Mouse (Mus musculus) B cell, adult (primary cell): ENCODE results near the gene Ei24. TPM values are rescaled to one million over a fixed set of nuclear protein-coding genes. Genes with fewer than 3 reads are reported as not detected.

Experiments used
- total RNA-seq: library from RNA; stranded (reverse); gene quantifications from 4 replicates; pipeline ENCODE4 v1.2.4, GENCODE M21; 2023; ENCODE audit not compliant: inconsistent age

Ei24 gene
- 42.5 to 51.4 TPM (median 45.7 TPM) in 4 replicates for total RNA-seq

DNA sequence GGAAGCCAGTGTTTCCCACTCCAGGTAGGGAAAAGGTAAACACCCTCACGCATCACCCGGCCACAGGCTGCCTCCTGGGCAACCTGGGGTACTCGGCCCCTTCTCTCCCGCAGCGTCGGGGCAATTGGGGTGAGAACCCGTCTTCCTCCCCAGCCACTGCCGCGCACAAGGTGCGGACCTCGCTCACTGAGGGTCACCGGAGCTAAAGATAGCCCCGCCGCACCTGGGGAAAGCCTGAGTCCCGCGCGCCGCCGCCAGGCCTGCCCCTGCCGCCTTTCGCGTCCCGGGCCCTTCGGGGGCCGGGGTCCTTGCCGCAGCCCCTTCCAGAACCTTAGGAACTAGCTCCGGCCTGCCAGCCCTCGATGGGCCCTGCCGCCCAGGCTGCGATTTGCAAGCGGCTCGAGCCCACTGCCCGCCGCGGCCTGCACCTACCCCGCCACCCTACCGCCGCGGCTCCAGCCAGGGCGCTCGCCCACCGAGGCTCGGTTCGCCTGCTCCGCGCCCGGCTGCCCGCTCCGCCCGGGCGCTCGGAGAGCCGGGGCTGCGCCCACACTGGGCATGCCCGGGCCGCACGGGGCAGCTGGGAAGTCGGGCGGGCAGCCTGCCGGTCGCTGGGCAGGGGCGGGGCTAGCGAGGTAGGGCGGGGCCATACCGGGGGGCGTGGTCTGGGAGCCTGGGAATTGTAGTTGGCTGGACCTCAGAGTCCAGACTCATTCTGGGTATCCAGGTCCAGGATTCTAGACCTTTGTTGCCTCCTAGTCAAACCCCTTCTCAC lies at the start of gene Ei24:
TSS of gene Ei24 (minus strand) at position 613 of the 775 bp plus-strand sequence.

GRCm38 (mm10) chr9:36821644-36822000 lies 24.4 kb upstream of the Ei24 start, which contains the start of gene Fez1:
TSS of gene Fez1 (plus strand) at chr9:36821864.

DNA sequence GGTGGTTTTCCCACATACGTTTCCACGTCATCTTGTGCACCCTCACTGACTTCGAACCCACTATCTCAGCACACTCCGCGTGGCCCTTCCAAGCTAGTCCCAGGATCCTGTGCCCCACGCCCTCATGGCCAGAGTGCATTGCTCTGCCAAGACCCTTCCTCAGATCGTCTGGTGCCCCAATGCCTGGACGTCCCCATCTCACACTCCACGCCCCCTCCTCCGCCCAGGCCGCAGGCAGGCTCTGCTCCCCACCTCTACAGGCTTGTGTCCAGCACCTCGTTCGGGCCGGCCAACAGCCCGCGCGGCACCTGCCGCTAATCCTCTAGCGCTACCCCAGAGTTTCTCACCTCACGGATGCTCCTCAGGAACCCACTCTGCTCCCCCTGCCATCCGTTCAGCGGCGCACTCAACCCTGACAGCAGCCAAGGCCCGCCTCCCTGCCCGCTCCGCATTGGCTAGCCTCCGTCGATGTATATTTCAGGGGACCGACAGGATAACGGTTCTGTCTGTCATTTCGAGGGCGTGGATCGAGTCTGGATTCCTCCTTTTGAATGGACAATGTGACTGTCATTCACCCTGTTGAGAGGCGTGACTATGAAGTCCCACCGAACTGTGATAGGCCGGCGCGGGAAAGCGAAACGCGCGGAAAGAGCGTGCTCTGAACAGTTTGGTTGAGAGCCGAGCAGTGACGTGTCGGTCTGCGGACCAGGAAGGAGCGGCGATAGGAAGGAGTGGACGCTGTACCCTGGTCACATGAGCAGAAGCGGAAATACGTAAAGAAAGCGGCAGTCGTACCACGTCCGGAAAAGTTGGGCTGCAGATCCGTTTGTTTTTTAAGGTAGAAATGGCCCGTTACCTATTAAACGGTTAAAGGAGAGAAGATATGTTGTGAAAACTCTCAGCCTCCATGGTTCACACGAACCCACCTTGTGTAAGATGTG lies 29.7 kb downstream of the Ei24 start, which contains the start of gene Stt3a:
TSS of gene Stt3a (minus strand) at position 477 of the 941 bp plus-strand sequence.

Other genes starting within 250 kb of the Ei24 start
- not detected in 4 replicates for gene Gm17689, start 214.8 kb downstream of the Ei24 start, total RNA-seq
- not detected in 4 replicates for gene A630095E13Rik, start 154.0 kb downstream of the Ei24 start, total RNA-seq
- not detected in 4 replicates for gene Acrv1, start 104.2 kb downstream of the Ei24 start, total RNA-seq
- 7.8 to 16.2 TPM (median 13.6 TPM) in 4 replicates for gene Chek1, start 70.3 kb downstream of the Ei24 start, total RNA-seq
- 122 to 144 TPM (median 137 TPM) in 4 replicates for gene Stt3a, start 29.7 kb downstream of the Ei24 start, total RNA-seq
- gene Fez1, start 24.5 kb upstream of the Ei24 start, total RNA-seq = not detected in 4 replicates